Mouse (Mus musculus) adrenal gland, postnatal 36 days (tissue): ENCODE measurements around the gene Zfp385b. TPM values are rescaled to one million over a fixed set of nuclear protein-coding genes. Genes with fewer than 3 reads are reported as not detected.

Source experiments
- DNase-seq, 2 experiments: peaks; one replicate each; pipeline ENCODE4 v3.0.0; 2021; ENCODE audit warnings: mixed read lengths in 1 of 2
- total RNA-seq, 2 experiments: library from RNA; stranded (reverse); gene quantifications; 2 replicates each; pipeline ENCODE4 v1.2.3; 2021

The Zfp385b gene
- total RNA-seq, 2 experiments from 2014 or later = 0.30 to 1.1 TPM

DNA sequence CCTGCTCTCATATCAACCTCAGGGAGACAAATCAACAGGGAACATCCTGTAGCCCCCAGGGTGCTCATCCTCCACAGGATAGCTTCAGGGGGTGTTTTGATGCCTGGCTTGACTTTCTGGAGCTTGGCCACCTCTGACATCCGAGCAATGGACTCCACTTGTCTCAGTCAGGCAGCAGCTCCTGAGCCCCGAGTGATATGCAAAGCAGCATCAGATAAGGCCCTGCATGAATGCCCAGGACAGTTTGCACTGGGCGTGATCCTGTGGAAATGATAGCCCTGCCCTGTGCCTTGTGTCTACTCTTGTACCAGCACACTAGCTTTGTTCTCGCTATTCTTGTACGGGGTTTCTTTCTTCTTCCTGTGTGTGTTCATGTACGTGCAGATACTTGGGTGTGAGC is 303.8 kb downstream of the Zfp385b start:
- DNase-seq = no peak

DNA sequence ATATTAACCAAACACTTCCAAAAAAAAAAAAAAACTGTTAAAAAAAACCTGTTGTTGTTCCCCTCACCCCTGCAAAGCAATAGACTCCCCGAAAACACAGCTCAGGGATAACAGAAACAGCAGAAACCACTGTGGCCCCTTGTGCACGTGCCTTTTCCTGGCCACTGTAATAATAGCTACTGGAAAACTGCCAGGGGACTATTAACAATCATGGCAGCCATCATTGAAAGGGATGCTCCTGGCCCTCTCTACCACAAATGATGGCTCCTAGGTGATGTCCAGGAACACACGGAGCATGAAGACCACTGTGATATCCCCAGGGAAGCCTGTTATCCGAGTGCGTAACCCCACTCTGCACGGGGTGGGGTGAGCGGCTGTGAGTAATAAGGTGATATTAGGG is 304.4 kb downstream of the Zfp385b start:
- DNase-seq = no peak

DNA sequence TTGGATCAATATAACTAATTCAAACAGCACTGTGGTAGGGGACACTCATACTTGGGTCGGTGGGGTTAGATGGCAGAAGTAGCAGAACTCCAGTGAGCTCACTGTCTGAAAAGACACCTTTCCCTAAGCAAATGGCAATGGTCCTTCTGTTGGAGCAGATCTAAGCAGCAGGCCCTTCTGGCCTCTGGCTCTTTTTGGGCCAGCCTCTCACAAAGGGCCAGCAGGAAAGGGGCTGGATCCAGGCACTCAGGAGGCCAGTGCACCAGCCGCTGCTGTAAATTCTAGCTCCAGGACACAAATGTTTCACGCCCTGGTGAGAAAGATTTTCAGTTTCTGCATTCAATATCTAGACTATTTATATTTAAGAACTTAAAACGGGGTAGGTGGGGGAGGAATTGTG is 305.0 kb downstream of the Zfp385b start:
- no peak for DNase-seq

DNA sequence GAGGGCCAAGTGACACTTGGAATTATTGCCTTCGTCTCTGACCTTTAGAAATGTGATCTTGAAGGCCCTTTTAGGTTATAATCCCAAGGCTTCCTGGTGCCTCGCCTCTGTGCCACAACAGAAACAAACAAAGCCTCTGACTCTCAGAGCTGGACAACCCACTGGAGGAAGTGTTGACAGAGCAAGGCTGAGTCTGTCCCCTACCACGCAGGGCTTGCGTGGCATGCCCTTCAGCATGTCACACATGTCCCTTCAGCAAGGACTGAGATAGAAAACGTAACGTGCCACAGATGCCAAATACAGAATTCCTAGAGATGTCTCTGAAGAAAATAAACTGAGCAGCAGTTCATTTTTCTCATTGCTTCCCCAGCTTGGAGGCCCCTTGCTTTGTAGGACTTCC is 310.7 kb downstream of the Zfp385b start:
- no peak for DNase-seq

DNA sequence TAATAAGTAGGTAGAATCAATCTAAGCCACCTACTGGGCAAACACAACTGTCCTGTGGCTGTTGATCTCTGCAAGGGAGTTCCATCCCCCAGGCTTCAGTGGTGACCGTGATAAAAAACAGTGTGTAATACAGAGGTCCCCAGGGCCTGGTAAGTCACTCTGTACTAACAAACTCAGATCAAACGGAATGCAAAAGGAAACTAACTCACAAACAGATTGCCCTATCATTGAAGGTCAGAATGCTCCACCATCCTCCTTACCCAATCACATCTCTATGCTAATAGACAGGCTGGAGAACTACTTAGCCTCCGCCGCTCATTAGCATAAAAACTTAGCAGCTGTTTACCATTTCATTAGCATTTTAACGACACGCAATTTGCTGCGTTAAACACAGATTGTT is 313.1 kb downstream of the Zfp385b start:
- DNase-seq = no peak

DNA sequence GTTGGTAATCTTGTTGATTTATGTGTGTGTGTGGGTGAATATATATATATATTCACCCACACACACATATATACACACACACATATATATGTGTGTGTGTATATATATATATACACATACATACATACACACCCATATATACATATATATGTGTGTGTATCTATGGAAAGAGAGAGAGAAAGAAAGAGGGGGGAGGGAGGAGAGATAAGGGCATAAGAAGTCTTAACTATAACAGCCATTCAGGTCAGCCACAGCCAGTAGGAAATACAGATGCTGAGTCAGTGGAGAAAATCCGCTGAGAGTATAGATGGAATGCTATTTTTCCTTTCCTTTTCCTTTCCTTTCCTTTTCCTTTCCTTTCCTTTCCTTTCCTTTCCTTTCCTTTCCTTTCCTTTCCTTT is 313.8 kb downstream of the Zfp385b start:
- DNase-seq = no peak

DNA sequence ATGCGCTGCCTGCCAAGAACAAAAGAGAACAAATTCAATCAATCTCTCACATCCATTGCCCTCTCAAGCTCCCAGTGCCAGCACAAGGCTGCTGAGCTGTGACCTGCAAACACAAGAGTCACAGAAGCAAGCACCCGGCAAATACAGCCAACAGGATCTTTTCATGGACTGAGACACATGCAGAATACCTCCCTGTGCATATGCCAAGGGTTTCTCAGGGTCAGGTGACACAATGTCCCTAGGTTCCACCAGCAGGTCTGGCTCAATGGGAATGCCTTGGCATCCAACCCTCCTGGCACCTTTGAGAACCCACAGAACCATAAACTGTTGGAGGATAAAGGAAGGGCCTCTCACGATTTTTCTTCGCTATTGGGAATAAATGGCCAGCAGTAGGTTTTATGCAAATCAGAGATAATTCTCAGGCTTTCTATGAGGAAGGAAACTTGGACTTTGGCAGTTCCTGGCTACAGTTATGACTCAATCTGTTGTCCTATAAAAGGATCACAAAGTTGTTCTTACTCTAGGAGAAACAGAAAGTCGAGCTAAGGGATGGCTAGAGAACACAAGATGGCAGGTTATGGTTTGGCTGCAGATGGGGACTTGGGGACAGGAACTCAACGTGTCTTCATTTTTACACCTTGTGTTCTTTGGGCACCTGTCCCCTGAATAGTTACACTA is 315.6 kb downstream of the Zfp385b start:
- no peak for DNase-seq

DNA sequence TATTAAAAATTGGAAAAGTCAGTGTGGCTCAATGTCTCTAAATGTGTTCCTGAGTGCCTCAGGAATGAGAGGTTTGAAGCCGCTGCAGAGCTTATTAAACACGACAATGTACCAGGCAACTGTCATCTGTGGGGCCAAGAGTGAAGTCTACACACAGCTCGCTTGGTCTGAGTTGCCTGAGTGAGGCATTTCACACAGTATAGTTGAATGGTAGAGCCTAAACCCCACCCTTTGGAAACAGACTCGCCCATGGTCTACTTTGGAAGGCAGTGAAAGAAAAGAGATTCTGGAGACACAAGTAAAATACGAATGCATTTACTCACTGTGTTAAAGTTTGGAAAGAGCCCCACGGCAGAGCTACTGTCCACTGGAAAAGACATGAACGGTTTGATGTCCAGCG is 316.2 kb downstream of the Zfp385b start:
- DNase-seq = no peak

DNA sequence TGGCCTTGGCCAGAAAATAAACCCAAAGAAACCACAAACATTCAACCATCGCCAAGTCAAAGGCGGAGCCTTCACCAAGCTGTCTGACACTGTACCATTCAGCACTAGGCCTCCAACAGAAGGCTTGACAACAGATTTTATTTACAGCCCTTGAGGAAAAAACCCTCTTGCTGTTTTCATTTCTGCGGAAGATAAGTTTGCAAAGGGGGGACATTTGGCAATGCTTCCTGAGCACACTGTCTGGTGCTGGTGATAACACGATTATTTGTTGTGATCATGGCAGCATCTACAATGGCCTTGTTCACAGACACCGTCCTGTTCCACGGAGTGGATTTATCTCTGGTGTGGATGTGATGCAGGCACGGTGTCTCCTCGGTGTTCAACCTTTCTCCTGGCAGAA is 317.0 kb downstream of the Zfp385b start:
- DNase-seq = no peak

DNA sequence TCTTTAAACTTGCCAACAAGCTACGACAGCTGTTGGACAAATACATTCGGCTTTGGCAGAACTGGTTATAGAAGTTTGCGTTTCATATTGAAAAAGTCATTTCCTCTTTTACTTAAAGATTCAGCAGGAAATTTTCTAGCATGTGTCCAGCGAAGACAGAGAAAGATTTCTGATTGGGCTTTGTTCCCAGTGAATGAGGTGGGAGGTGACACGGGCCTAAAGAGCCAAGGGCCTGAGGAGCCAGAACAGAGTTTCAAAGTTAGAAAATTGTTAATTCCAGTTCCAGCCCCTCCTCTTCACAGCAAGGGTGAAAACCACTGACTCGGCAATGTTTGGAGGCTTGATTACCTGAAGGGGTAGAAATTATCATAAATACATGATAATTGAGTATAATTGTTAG is 319.0 kb downstream of the Zfp385b start:
- DNase-seq = no peak

DNA sequence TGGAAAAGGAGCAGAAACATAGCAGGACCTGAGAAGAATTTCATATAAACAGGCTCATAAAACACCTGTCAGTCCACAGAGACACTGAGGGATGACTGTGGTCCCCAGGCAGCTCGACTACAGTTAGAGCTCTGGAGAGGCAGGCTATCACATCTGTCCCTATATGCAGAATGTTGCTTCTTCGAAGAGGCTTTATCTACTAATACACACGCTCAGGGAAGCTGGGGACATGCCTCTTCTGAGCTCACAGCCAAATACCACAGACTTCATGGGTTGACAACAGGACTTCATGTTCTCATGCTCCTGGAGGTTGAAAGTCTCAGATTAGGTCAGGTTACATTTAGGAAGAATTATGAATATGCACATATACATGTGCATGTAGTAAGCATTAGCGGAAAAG is 321.1 kb downstream of the Zfp385b start:
- DNase-seq = no peak

DNA sequence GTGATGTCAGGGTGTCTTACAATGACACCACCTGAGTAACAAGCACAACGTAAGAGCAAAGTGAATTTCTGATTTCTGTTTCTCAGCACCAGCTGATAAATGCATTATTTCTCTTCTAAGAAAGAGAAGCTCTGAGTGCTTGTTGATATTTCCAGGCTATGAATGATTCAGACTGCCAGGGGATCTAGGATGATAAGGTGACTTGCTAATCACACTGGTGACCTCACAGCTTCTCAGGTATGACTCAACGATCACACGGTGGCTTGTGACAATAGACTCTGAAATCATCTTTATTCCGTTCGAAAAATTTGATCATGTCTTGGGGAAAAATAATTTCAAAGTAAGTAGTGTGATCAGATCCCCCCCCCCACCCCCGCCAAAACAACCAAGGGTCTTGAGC is 321.5 kb downstream of the Zfp385b start:
- no peak for DNase-seq

DNA sequence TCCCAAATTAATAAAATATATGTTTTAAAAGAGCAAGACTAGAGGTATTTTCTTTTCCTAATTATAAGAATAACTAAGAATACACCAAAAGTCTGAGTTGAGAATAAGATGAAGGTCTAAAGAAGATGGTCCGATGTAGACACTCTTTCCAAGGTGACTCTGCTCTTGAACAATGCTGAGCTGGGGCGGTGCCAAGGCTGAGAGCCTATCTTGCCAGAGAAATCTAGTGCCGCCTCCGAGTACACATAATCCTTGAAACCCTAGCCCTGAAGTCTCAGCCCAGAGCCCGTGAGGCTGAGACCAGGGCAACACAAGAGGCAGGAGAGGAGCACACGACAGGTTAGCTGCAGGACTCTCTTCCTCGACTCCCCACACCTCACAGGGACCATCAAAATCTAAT is 323.4 kb downstream of the Zfp385b start:
- peak; percentile 39 to 69 for DNase-seq

DNA sequence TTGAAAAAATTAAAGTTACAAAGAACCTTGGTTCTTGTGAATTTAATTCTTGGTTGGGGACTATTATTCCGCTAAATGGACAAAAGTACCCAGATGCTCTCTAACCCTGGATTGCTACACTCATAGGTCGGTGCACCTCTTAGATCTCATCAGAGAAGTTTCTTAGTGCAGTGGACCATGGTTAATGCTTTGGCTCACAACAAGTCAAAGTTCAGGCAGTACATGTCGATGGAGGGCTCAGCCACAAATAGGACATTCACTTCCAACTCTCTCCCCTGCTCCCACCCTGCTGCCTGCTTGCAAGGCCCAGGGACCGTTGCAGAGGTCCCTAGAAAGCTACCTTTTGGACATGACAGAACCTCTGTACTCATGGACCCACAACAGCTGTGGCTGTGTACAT is 324.1 kb downstream of the Zfp385b start:
- DNase-seq = no peak

DNA sequence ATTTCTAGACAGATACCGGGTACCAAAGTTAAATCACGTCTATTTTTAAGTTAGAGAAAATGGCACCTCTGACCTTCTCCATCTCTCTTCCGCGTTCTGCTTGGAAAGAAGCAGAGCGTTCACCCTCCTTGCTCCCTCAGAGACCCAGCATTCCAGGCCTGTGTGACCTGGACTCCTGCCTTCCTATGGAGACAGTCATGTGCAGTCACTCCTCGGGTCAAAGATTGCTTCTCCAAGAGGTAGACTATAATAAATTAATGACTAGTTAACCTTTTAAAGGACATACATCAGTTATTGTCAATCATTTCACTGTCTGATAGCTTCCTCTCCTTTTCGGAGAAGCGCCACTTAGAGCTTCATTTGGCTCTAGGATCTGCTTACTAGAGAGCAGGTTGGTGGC is 325.7 kb downstream of the Zfp385b start:
- no peak for DNase-seq

DNA sequence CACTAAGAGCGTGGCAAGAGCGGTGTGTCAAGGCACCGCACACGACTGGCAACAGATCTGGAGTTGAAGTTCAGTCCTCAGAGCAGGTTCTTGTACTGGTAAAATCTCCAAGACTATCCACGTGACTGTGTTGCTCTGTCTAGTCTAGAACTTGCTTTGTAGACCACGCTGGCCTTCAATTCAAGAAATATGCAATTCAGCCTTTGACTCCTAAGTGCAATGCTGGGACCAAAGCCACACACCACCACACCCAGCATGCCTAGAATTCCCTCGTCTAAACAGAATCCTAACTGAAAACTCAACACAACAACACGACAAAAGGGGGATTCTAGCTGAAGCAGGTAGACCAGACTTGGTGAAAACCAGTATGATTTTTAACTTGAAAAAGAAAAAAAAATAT is 332.3 kb downstream of the Zfp385b start:
- no peak for DNase-seq

DNA sequence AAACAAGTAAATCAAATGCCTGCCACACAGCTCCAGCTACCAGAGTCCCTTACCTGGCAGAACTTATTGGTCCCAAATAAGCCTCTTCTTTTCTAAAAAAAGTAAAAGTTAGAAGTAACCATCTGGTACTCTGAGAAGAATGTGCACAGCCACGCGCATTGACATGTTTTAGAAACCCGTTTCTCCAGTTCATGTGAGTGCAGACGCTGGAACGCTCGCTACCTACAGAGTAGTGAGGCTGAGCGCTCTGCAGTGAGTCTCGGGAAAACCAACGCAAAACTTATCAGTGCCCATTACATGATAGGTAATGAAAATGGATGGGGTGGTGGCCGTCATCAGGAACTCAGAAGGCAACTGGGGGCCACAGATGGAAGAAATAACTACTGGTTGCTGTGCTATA is 338.2 kb downstream of the Zfp385b start:
- no peak for DNase-seq

DNA sequence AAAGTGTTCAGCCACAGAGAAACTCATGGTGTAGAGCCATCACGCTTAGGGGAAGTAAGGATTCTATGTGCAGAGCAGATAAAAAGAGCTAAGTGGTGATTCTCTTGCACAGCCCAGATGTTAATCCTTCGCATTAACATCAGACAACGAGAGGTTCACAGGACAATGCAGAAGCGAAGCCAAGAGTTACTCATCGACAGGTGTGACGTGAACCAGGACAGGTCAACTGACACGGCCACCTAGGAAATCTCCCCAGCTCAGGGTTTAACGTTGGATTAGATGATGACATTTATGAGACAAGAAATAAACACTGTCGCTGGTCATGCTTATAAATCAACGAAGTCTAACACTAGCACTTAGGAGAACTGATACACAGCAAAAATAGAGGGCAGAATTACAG is 341.9 kb downstream of the Zfp385b start:
- no peak for DNase-seq

DNA sequence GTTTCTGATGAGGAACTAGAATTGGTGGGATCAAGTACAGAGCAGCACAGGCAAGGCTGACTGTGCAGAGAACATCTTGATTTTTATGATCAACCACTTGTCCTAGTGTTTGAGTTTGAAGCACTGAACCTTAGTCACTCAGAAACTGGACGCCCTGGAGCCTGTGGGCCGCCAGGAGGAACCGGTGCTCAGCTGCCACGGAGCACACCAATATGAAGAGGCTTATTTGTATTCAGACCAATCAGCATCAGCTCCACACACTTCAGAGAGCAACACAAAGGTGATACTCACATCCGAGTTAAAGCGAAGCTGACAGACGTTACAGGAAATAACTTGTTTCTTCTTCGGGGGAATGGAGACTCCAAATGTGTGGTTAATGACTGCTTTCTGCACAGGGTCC is 343.0 kb downstream of the Zfp385b start:
- DNase-seq = no peak

DNA sequence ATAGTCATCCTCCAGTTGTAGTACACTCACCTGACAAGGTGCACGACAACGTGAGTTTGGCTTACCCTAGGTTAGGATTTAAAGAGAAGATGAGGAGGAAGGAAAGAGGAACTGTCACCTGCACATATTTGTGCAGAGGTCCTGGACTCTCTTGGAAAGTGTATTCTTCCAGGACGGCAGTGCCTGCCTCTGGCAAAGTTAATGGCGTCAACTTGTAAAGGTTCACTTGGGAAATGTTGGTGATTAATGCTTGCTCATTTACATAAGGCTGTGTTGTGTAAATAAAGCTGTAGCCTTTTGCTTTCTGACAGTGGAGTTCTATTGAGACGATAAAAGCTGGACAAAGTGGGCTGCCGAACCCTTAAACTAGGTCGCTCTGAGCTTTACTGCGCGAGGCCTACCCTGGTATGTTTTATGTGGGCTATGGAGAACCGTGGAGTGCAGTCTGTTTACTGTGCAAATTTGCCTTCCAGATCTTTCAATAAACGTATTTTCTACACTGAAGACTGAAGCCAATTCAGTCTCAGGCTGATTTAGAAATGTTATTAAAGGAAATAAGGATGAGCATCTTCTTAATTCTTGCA is 347.1 kb downstream of the Zfp385b start:
- no peak for DNase-seq

DNA sequence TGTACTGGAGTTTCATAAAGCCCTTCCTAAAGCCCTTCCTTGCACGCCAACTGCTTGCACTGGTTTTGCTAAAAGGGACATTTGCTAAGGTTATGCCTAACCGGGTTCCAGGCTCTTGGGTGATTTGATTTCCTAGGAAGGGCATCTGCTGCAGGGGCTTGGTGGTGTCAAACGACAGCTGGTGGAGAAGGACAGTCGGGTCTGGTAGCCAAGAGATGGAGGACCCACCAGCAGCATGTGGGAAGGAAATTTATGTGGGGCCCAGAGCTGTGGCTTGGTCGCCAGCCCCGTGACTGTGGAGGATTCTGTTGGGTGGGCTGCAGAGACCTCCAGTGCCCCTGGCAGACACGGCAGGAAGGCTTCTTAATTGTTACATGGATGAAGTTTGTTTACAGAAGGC is 348.7 kb downstream of the Zfp385b start:
- DNase-seq = no peak

DNA sequence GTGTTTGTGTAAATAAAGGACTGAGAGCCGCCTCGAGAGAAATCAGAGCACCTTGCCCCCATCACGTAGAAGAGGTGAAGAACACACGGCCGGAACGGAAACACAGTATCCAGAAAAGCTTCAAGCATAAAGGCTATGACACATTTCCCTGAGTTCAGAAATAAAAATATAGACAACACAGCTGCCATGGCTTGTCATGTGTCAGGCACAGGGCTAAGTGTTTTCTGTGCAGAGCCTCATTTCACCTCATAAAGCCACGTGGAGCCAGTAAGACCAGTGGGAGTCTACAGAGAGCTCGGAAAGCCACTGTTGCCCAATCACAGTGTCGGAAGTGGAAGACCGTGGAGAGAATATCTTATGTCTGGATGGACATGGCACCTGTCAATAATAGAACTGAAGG is 358.0 kb downstream of the Zfp385b start:
- DNase-seq = no peak

DNA sequence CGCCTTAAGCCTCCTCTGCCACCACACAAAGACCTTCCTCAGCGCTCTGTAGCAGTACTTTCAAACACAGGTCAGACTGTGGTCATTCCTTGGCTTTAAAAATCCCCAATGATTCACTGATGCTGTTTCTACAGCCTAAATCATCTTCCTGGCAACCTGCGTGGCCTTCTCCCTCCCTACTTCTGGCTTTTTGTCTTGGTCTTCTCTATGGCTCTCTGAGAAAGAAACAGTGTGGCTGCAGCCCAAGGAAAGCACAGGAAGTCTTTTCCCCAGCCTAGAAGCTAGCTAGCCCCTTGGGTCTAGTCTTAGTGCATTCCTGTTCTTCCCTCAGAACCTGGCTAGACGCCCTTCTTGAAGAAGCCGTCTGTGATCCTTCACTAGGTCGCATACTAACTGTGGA is 359.4 kb downstream of the Zfp385b start:
- no peak for DNase-seq

DNA sequence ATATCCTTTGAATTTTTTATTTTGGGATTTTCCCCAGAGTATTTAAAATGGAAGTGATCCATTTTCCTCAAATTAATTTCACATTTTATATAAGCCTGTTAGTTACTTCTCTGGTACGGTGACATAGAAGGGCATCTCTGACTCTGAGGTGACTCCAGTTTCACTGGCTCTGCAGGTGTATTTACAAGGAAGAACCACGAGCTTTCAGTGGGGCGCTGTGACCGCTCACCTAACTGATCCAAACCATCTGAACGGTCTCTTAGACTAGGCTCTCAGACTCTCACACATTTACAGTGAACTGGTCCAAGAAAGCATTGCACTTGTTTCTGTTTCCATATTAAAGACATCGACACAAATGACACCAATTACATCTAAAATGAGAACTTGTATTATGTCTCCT is 361.0 kb downstream of the Zfp385b start:
- DNase-seq = no peak

DNA sequence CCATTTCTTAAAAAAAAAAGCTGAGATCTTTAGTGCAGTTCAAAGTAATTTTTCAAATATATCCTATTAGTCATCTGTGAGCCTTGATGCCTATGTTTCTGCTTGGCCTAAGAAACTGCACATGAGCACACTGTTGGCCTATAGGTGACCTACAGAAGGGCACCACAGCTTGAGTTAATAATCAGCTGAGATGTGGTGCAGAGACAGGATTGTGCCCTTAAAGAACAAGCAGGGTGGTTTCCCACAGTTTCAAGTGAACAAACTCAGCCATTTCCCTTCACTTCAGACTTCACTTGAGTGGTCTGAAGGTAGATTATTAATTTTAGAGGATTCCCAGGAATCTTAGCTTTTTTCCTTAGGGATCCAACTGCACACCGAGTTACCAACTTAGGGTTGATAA is 362.3 kb downstream of the Zfp385b start:
- no peak for DNase-seq
